Mouse (Mus musculus) liver, postnatal 0 days (tissue): Measurements from ENCODE around the gene Stk4. TPM values are rescaled to one million over a fixed set of nuclear protein-coding genes. Genes with fewer than 3 reads are reported as not detected.

ENCODE experiments used
- ATAC-seq: fragments of 200-750 bp; cut with Nextera tagmentation; 2 replicates; pipeline ENCODE4 v1.8.0; 2017; ENCODE audit warnings: mild to moderate bottlenecking, moderate library complexity
- DNase-seq: peaks from one replicate; pipeline ENCODE4 v3.0.0-alpha.2; 2016
- H3K27ac ChIP-seq: fragments of 300-500 bp; sonication (generic); 2 replicates; pipeline ENCODE4 v1.5.1; 2014; ENCODE audit warnings: antibody characterized with exemption, moderate library complexity, mild to moderate bottlenecking, low read depth
- H3K27me3 ChIP-seq: fragments of 300-500 bp; sonication (generic); 2 replicates; pipeline ENCODE4 v1.6.1; 2014; ENCODE audit warnings: low read length, control low read depth, mixed read lengths; ENCODE audit not compliant: insufficient read depth
- H3K36me3 ChIP-seq: fragments of 300-500 bp; sonication (generic); replicated peaks from 2 replicates; pipeline ENCODE4 v1.6.1; 2014; ENCODE audit warnings: mild to moderate bottlenecking, control low read depth, low read length, moderate library complexity, mixed read lengths; ENCODE audit not compliant: insufficient read depth
- H3K4me1 ChIP-seq: fragments of 300-500 bp; sonication (generic); 2 replicates; pipeline ENCODE4 v1.6.1; 2014; ENCODE audit warnings: antibody characterized with exemption, mild to moderate bottlenecking, control low read depth; ENCODE audit not compliant: insufficient read depth
- H3K4me2 ChIP-seq: fragments of 300-500 bp; sonication (generic); 2 replicates; pipeline ENCODE4 v1.6.1; 2014; ENCODE audit warnings: low read depth, mild to moderate bottlenecking, low read length, moderate library complexity, mixed read lengths
- H3K4me3 ChIP-seq: fragments of 300-500 bp; sonication (generic); 2 replicates; pipeline ENCODE4 v1.5.1; 2014; ENCODE audit warnings: low read depth, low read length
- H3K9ac ChIP-seq: fragments of 300-500 bp; sonication (generic); replicated peaks from 2 replicates; pipeline ENCODE4 v1.6.1; 2014; ENCODE audit warnings: mild to moderate bottlenecking, moderate library complexity
- H3K9me3 ChIP-seq: fragments of 300-500 bp; sonication (generic); 2 replicates; pipeline ENCODE4 v1.6.1; 2016; ENCODE audit warnings: mild to moderate bottlenecking, control low read depth, low read length, mixed read lengths
- CTCF ChIP-seq: sonication (generic); IDR thresholded peaks from 2 replicates; pipeline ENCODE4 v1.5.1; 2016; ENCODE audit warnings: antibody characterized with exemption, low read depth
- EP300 ChIP-seq: IDR thresholded peaks from 2 replicates; pipeline ENCODE4 v1.6.1; 2016; ENCODE audit warnings: antibody characterized with exemption, low read depth, mild to moderate bottlenecking
- WGBS: fragments of 180-500 bp; shearing (Covaris S2); extraction: QIAGEN DNeasy Blood & Tissue Kit; methylation state at CpG from one replicate; pipeline ENCODE4 v1.1.7; 2014; ENCODE audit not compliant: insufficient replicate concordance; 5-methylcytosine and 5-hydroxymethylcytosine counted together
- polyA plus RNA-seq: library from polyadenylated mRNA; unstranded; fragments of >200 nt; fragmentation: Nextera tagmentation; extraction: Ambion mirVana; gene quantifications from 2 replicates; pipeline ENCODE4 v1.2.1, GENCODE M21; 2015

The Stk4 gene
- polyA plus RNA-seq, 1 experiment from 2014 or later = 10.8 TPM

- Histone ChIP-seq H3K27me3 (no peaks in the 10 kb centered on the region), H3K4me3 (no peak overlapping the region), H3K36me3 (peaks cover 63% of the 10 kb centered on the region), H3K9me3 (no peaks in the 10 kb centered on the region), H3K4me1 (no peaks in the 10 kb centered on the region), H3K27ac (no peak overlapping the region), H3K4me2 (no peak overlapping the region), H3K9ac (no peak overlapping the region)
- no peak for DNase-seq
- TF ChIP-seq CTCF (no peak), EP300 (no peak)
- no peak for ATAC-seq
- WGBS = 90% methylated on average over 1 of the region's 1 CpGs
Measured at GRCm38 (mm10) chr2:164101936-164102335, 31.8 kb downstream of the Stk4 start.

GRCm38 (mm10) chr2:164102366-164102765 lies 32.2 kb downstream of the Stk4 start:
- no peak overlapping the region for H3K9ac ChIP-seq
- no peak overlapping the region for H3K27ac ChIP-seq
- no peak for TF ChIP-seq EP300
- no peak for TF ChIP-seq CTCF
- H3K9me3 ChIP-seq = no peaks in the 10 kb centered on the region
- 68% methylated on average over 3 of the region's 3 CpGs for WGBS
- H3K4me1 ChIP-seq = no peaks in the 10 kb centered on the region
- ATAC-seq (no peak), DNase-seq (no peak)
- H3K27me3 ChIP-seq = no peaks in the 10 kb centered on the region
- H3K4me2 ChIP-seq = no peak overlapping the region
- no peak overlapping the region for H3K4me3 ChIP-seq
- peaks cover 67% of the 10 kb centered on the region for H3K36me3 ChIP-seq

- no peak overlapping the region for H3K4me2 ChIP-seq
- WGBS = 33% methylated on average over 4 of the region's 4 CpGs
- peak; percentile 64 for DNase-seq
- no peak overlapping the region for H3K9ac ChIP-seq
- H3K27ac ChIP-seq = no peak overlapping the region
- H3K4me1 ChIP-seq = no peaks in the 10 kb centered on the region
- H3K36me3 ChIP-seq = peaks cover 61% of the 10 kb centered on the region
- no peaks in the 10 kb centered on the region for H3K9me3 ChIP-seq
- no peak overlapping the region for H3K4me3 ChIP-seq
- H3K27me3 ChIP-seq = no peaks in the 10 kb centered on the region
- ATAC-seq = no peak
- TF ChIP-seq EP300 = no peak
- TF ChIP-seq CTCF = peak; percentile 83
Measured at GRCm38 (mm10) chr2:164103501-164103900, 33.4 kb downstream of the Stk4 start.

GRCm38 (mm10) chr2:164106287-164107035 lies 36.3 kb downstream of the Stk4 start:
- Histone ChIP-seq H3K9me3 (no peaks in the 10 kb centered on the region), H3K27me3 (no peaks in the 10 kb centered on the region), H3K36me3 (peaks cover 44% of the 10 kb centered on the region), H3K4me1 (no peaks in the 10 kb centered on the region), H3K4me2 (no peak overlapping the region), H3K9ac (no peak overlapping the region), H3K27ac (no peak overlapping the region), H3K4me3 (no peak overlapping the region)
- no peak for ATAC-seq
- TF ChIP-seq CTCF (no peak), EP300 (no peak)
- no peak for DNase-seq
- WGBS = 89% methylated on average over 14 of the region's 14 CpGs

GRCm38 (mm10) chr2:164107125-164107874 lies 37.2 kb downstream of the Stk4 start:
- Histone ChIP-seq H3K4me3 (no peak overlapping the region), H3K27me3 (no peaks in the 10 kb centered on the region), H3K9ac (no peak overlapping the region), H3K4me1 (no peaks in the 10 kb centered on the region), H3K36me3 (peaks cover 43% of the 10 kb centered on the region), H3K27ac (no peak overlapping the region), H3K9me3 (no peaks in the 10 kb centered on the region), H3K4me2 (no peak overlapping the region)
- DNase-seq (no peak), ATAC-seq (no peak)
- 78% methylated on average over 16 of the region's 16 CpGs for WGBS
- TF ChIP-seq CTCF = no peak
- TF ChIP-seq EP300 = no peak

GRCm38 (mm10) chr2:164108501-164108900 lies 38.4 kb downstream of the Stk4 start:
- no peak overlapping the region for H3K9ac ChIP-seq
- H3K4me3 ChIP-seq = no peak overlapping the region
- no peak for TF ChIP-seq CTCF
- TF ChIP-seq EP300 = no peak
- WGBS = 75% methylated on average over 4 of the region's 4 CpGs
- H3K4me1 ChIP-seq = no peaks in the 10 kb centered on the region
- H3K36me3 ChIP-seq = peaks cover 39% of the 10 kb centered on the region
- no peak for DNase-seq
- H3K27me3 ChIP-seq = no peaks in the 10 kb centered on the region
- no peak overlapping the region for H3K4me2 ChIP-seq
- no peak overlapping the region for H3K27ac ChIP-seq
- no peak for ATAC-seq
- no peaks in the 10 kb centered on the region for H3K9me3 ChIP-seq
